Mouse (Mus musculus) lung, postnatal 0 days (tissue): ENCODE data around the gene Cd180. TPM values are rescaled to one million over a fixed set of nuclear protein-coding genes. Genes with fewer than 3 reads are reported as not detected.
A peak's percentile ranks its signal among the peaks of the same experiment; 100 is the strongest.
"Not testable (repeated sequence)": the region's sequence is repeated elsewhere in the genome, so short reads cannot be mapped to it uniquely, and the experiment has no call there.

Experiments used
- ATAC-seq: fragments of 200-750 bp; cut with Nextera tagmentation; 2 replicates; pipeline ENCODE4 v1.8.0; 2017; ENCODE audit warnings: moderate library complexity
- DNase-seq: peaks from one replicate; pipeline ENCODE4 v3.0.0-alpha.2; 2016; ENCODE audit warnings: low spot score
- H3K27ac ChIP-seq: fragments of 300-500 bp; sonication (generic); 2 replicates; pipeline ENCODE4 v1.5.1; 2014; ENCODE audit warnings: antibody characterized with exemption, mild to moderate bottlenecking, low read length, mixed read lengths
- H3K27me3 ChIP-seq: fragments of 300-500 bp; sonication (generic); replicated peaks from 2 replicates; pipeline ENCODE4 v1.6.1; 2014; ENCODE audit warnings: low read length, mixed read lengths; ENCODE audit not compliant: insufficient read depth
- H3K36me3 ChIP-seq: fragments of 300-500 bp; sonication (generic); 2 replicates; pipeline ENCODE4 v1.6.1; 2014; ENCODE audit warnings: low read length, mixed read lengths; ENCODE audit not compliant: insufficient read depth
- H3K4me1 ChIP-seq: fragments of 300-500 bp; sonication (generic); 2 replicates; pipeline ENCODE4 v1.6.1; 2014; ENCODE audit warnings: antibody characterized with exemption, low read depth, low read length, mixed read lengths; ENCODE audit not compliant: insufficient read depth
- H3K4me2 ChIP-seq: fragments of 300-500 bp; sonication (generic); replicated peaks from 2 replicates; pipeline ENCODE4 v1.6.1; 2014; ENCODE audit warnings: low read depth, mild to moderate bottlenecking, low read length, moderate library complexity, mixed read lengths
- H3K4me3 ChIP-seq: fragments of 300-500 bp; sonication (generic); 2 replicates; pipeline ENCODE4 v1.5.1; 2014; ENCODE audit warnings: low read depth, low read length
- H3K9ac ChIP-seq: fragments of 300-500 bp; sonication (generic); replicated peaks from 2 replicates; pipeline ENCODE4 v1.6.1; 2014; ENCODE audit warnings: low read depth, mild to moderate bottlenecking
- H3K9me3 ChIP-seq: fragments of 300-500 bp; sonication (generic); 2 replicates; pipeline ENCODE4 v1.6.1; 2016; ENCODE audit warnings: low read length, mixed read lengths
- CTCF ChIP-seq: IDR thresholded peaks from 2 replicates; pipeline ENCODE4 v1.5.1; 2016; ENCODE audit warnings: antibody characterized with exemption, mild to moderate bottlenecking
- EP300 ChIP-seq: IDR thresholded peaks from 2 replicates; pipeline ENCODE4 v1.6.1; 2016; ENCODE audit warnings: antibody characterized with exemption, mild to moderate bottlenecking, control low read depth
- WGBS: fragments of 180-500 bp; shearing (Covaris S2); extraction: QIAGEN DNeasy Blood & Tissue Kit; methylation state at CpG from one replicate; pipeline ENCODE4 v1.1.7; 2014; 5-methylcytosine and 5-hydroxymethylcytosine counted together
- polyA plus RNA-seq: library from polyadenylated mRNA; unstranded; fragments of >200 nt; fragmentation: Nextera tagmentation; extraction: Ambion mirVana; gene quantifications from 2 replicates; pipeline ENCODE4 v1.2.1, GENCODE M21; 2015

Cd180 gene
- polyA plus RNA-seq, 1 experiment from 2014 or later = 0.67 TPM

GRCm38 (mm10) chr13:102726876-102727275, 33.5 kb downstream of the Cd180 start:
- H3K4me1 ChIP-seq = no peaks in the 10 kb centered on the region
- WGBS = 83% methylated on average over 1 of the region's 1 CpGs
- no peak for TF ChIP-seq CTCF
- no peak for TF ChIP-seq EP300

DNA sequence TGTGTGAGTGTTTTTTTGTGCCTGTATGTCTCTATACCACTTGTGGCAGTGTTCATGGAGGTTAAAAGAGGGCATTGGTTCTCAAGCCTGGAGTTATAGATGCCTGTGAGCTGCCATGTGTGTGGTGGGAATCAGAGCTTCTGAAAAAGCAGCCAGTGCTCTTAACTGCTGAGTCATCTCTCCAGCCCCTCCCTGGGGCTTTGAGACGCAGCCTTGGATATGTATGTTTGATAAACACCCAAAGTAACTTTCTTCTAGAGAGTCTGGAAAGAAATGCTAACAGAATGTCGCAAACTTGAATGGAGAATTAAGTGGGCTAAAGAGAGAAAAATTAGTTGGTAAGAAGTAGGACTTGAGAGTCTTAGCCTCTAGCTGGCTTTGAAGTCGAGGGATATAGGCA, 34.7 kb downstream of the Cd180 start:
- H3K9ac ChIP-seq = no peak overlapping the region
- no peak for TF ChIP-seq EP300
- TF ChIP-seq CTCF = no peak
- H3K36me3 ChIP-seq = no peaks in the 10 kb centered on the region
- H3K4me3 ChIP-seq = no peak overlapping the region
- no peak overlapping the region for H3K27ac ChIP-seq
- H3K4me1 ChIP-seq = no peaks in the 10 kb centered on the region
- 41% methylated on average over 3 of the region's 3 CpGs for WGBS
- H3K4me2 ChIP-seq = no peak overlapping the region
- DNase-seq (peak; percentile 17), ATAC-seq (no peak)
- H3K9me3 ChIP-seq = no peaks in the 10 kb centered on the region
- H3K27me3 ChIP-seq = no peaks in the 10 kb centered on the region

More at GRCm38 (mm10) chr13:102726876-102727275, 33.5 kb downstream of the Cd180 start:
- DNase-seq (no peak), ATAC-seq (no peak)
- Histone ChIP-seq H3K27ac (no peak overlapping the region), H3K9ac (no peak overlapping the region), H3K9me3 (no peaks in the 10 kb centered on the region), H3K27me3 (no peaks in the 10 kb centered on the region), H3K4me2 (no peak overlapping the region), H3K4me3 (no peak overlapping the region), H3K36me3 (no peaks in the 10 kb centered on the region)

DNA sequence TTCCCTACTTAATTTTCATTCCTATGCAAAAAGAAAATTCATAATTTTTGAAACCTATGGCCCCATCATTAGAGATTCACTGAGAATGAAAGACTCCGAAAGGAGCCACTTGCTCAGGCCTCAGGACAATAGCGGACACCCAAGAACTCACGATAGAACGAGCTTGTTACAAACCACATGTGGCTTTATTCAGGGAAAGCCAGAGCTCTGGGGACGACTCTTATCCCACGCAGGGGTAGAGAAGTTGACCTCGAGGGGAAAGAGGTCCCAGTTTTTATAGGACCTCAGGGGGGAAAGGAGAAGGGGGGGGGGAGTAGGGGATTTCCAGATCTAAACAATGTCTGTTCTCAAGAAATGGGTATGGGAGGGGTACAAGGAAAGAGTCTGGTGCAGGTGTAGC, 35.6 kb downstream of the Cd180 start:
- not testable (repeated sequence) for ATAC-seq

DNA sequence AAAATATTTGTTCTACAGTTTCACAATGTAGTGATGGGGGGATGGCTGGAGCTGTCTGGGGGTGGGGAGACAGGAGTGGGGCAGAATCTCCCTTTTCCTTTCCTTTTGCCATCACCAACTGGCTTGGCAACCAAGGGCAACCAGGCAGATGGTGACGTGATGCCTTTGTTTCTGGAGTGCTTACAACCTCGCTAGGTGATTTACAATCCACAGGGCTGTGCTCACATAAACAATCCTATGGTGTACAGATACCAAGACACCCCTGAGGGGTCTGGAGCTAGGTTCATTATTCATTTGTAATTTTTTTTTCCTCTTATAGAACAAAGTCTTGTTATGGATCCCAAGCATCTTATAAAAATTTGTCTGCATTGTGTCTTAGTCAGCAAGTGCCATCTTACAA, 39.7 kb downstream of the Cd180 start:
- Histone ChIP-seq H3K4me2 (no peak overlapping the region), H3K9ac (no peak overlapping the region), H3K27me3 (no peaks in the 10 kb centered on the region), H3K9me3 (no peaks in the 10 kb centered on the region), H3K27ac (no peak overlapping the region), H3K36me3 (peaks cover 24% of the 10 kb centered on the region; the same call in 1 of the 2 replicates), H3K4me1 (no peaks in the 10 kb centered on the region), H3K4me3 (no peak overlapping the region)
- WGBS = 61% methylated on average over 2 of the region's 2 CpGs
- TF ChIP-seq CTCF (no peak), EP300 (no peak)
- no peak for ATAC-seq
- no peak for DNase-seq

More for the DNA sequence above, 35.6 kb downstream of the Cd180 start:
- H3K27me3 ChIP-seq, DNase-seq, H3K9me3 ChIP-seq, H3K9ac ChIP-seq, H3K4me1 ChIP-seq, H3K4me3 ChIP-seq, H3K4me2 ChIP-seq, H3K27ac ChIP-seq, H3K36me3 ChIP-seq: not testable (repeated sequence)
- WGBS = 80% methylated on average over 7 of the region's 7 CpGs

- Histone ChIP-seq H3K27me3 (no peaks in the 10 kb centered on the region), H3K9ac (no peak overlapping the region), H3K9me3 (no peaks in the 10 kb centered on the region), H3K4me3 (no peak overlapping the region), H3K36me3 (peaks cover 39% of the 10 kb centered on the region), H3K4me2 (no peak overlapping the region), H3K4me1 (no peaks in the 10 kb centered on the region), H3K27ac (no peak overlapping the region)
- DNase-seq (no peak), ATAC-seq (no peak)
- TF ChIP-seq CTCF (no peak), EP300 (no peak)
- 93% methylated on average over 7 of the region's 7 CpGs for WGBS
Measured at GRCm38 (mm10) chr13:102737811-102738210, 44.5 kb downstream of the Cd180 start.

- WGBS = 85% methylated on average over 13 of the region's 13 CpGs
- peaks cover 39% of the 10 kb centered on the region for H3K36me3 ChIP-seq
- H3K4me2 ChIP-seq = no peak overlapping the region
- H3K9me3 ChIP-seq = no peaks in the 10 kb centered on the region
- H3K27ac ChIP-seq = no peak overlapping the region
- DNase-seq = no peak
- no peaks in the 10 kb centered on the region for H3K27me3 ChIP-seq
- TF ChIP-seq EP300 = no peak
- no peak for TF ChIP-seq CTCF
- H3K4me3 ChIP-seq = no peak overlapping the region
- no peak for ATAC-seq
- no peaks in the 10 kb centered on the region for H3K4me1 ChIP-seq
- H3K9ac ChIP-seq = no peak overlapping the region
Measured at GRCm38 (mm10) chr13:102739720-102740535, 46.6 kb downstream of the Cd180 start.
